Mouse (Mus musculus) hindbrain, embryonic 15.5 days (tissue): ENCODE results near the gene Onecut3. TPM values are rescaled to one million over a fixed set of nuclear protein-coding genes. Genes with fewer than 3 reads are reported as not detected.

Experiments
- ATAC-seq: fragments of 200-750 bp; cut with Nextera tagmentation; 2 replicates; pipeline ENCODE4 v1.8.0; 2017; ENCODE audit warnings: low read depth, moderate number of reproducible peaks, moderate TSS enrichment; ENCODE audit not compliant: low FRiP score
- H3K27ac ChIP-seq: fragments of 300-500 bp; sonication (generic); replicated peaks from 2 replicates; pipeline ENCODE4 v1.5.1; 2015; ENCODE audit warnings: mild to moderate bottlenecking, inconsistent platforms
- H3K27me3 ChIP-seq: fragments of 300-500 bp; sonication (generic); 2 replicates; pipeline ENCODE4 v1.6.1; 2015; ENCODE audit warnings: control low read depth, inconsistent platforms
- H3K36me3 ChIP-seq: fragments of 300-500 bp; sonication (generic); 2 replicates; pipeline ENCODE4 v1.6.1; 2015; ENCODE audit warnings: control low read depth, inconsistent platforms
- H3K4me1 ChIP-seq: fragments of 300-500 bp; sonication (generic); replicated peaks from 2 replicates; pipeline ENCODE4 v1.6.1; 2015; ENCODE audit warnings: control low read depth, inconsistent platforms
- H3K4me2 ChIP-seq: fragments of 300-500 bp; sonication (generic); 2 replicates; pipeline ENCODE4 v1.6.1; 2015; ENCODE audit warnings: moderate library complexity, mild to moderate bottlenecking, inconsistent platforms
- H3K4me3 ChIP-seq: fragments of 300-500 bp; sonication (generic); 2 replicates; pipeline ENCODE4 v1.5.1; 2015; ENCODE audit warnings: mild to moderate bottlenecking, inconsistent platforms
- H3K9ac ChIP-seq: fragments of 300-500 bp; sonication (generic); 2 replicates; pipeline ENCODE4 v1.6.1; 2015; ENCODE audit warnings: inconsistent platforms
- H3K9me3 ChIP-seq: fragments of 300-500 bp; sonication (generic); 2 replicates; pipeline ENCODE4 v1.6.1; 2016; ENCODE audit warnings: control low read depth, inconsistent platforms
- WGBS: fragments of 180-500 bp; shearing (Covaris S2); methylation state at CpG from one replicate; pipeline ENCODE4 v1.1.7; 2015; 5-methylcytosine and 5-hydroxymethylcytosine counted together
- polyA plus RNA-seq: library from polyadenylated mRNA; unstranded; fragments of >200 nt; fragmentation: Nextera tagmentation; extraction: Ambion mirVana; gene quantifications from 2 replicates; pipeline ENCODE4 v1.2.1, GENCODE M21; 2015

The Onecut3 gene
- polyA plus RNA-seq, 1 experiment from 2014 or later: 1.6 TPM

- H3K27ac ChIP-seq: no peak overlapping the region
- ATAC-seq: no peak
- 90% methylated on average over 7 of the region's 7 CpGs for WGBS
- no peaks in the 10 kb centered on the region for H3K9me3 ChIP-seq
- H3K4me3 ChIP-seq: 0 out of 2 replicates have a peak overlapping the region, but pooled peaks have one; percentile 80
- no peaks in the 10 kb centered on the region for H3K36me3 ChIP-seq
- no peak overlapping the region for H3K9ac ChIP-seq
- no peaks in the 10 kb centered on the region for H3K27me3 ChIP-seq
- H3K4me2 ChIP-seq: no peak overlapping the region
- H3K4me1 ChIP-seq: peaks cover 49% of the 10 kb centered on the region
Observed at GRCm38 (mm10) chr10:80559431-80559830, 64.8 kb downstream of the Onecut3 start.

GRCm38 (mm10) chr10:80560621-80561020 is 66.0 kb downstream of the Onecut3 start:
- no peaks in the 10 kb centered on the region for H3K36me3 ChIP-seq
- WGBS: 2% methylated on average over 13 of the region's 13 CpGs
- peak overlapping the region; percentile 79 for H3K4me2 ChIP-seq
- peak overlapping the region; percentile 80 for H3K4me3 ChIP-seq
- H3K9me3 ChIP-seq: no peaks in the 10 kb centered on the region
- H3K27me3 ChIP-seq: no peaks in the 10 kb centered on the region
- H3K4me1 ChIP-seq: peaks cover 49% of the 10 kb centered on the region
- no peak for ATAC-seq
- peak overlapping the region; percentile 87 for H3K9ac ChIP-seq
- H3K27ac ChIP-seq: peak overlapping the region; percentile 97

- under 1% methylated on average over 66 of the region's 72 CpGs for WGBS
Observed at GRCm38 (mm10) chr10:80561116-80561944, 66.7 kb downstream of the Onecut3 start, which contains the start of gene Rexo1. TSS of gene Rexo1 (minus strand) at chr10:80561560.

GRCm38 (mm10) chr10:80566375-80567092 is 71.9 kb downstream of the Onecut3 start:
- no peaks in the 10 kb centered on the region for H3K9me3 ChIP-seq
- peaks cover 7% of the 10 kb centered on the region; the same call in 1 of the 2 replicates for H3K36me3 ChIP-seq
- no peaks in the 10 kb centered on the region for H3K27me3 ChIP-seq
- peaks cover 46% of the 10 kb centered on the region for H3K4me1 ChIP-seq
- peak overlapping the region; percentile 10; the same call in 1 of the 2 replicates for H3K4me3 ChIP-seq
- peak; percentile 32 for ATAC-seq
- peak overlapping the region; percentile 60 for H3K27ac ChIP-seq
- H3K4me2 ChIP-seq: peak overlapping the region; percentile 42
- no peak overlapping the region for H3K9ac ChIP-seq
- WGBS: 11% methylated on average over 17 of the region's 17 CpGs

More at GRCm38 (mm10) chr10:80561116-80561944, 66.7 kb downstream of the Onecut3 start, which contains the start of gene Rexo1:
- Histone ChIP-seq H3K9me3 (no peaks in the 10 kb centered on the region), H3K27ac (peak within 1 kb of the TSS; percentile 97), H3K36me3 (no peaks in the 10 kb centered on the region), H3K4me2 (peak within 1 kb of the TSS; percentile 79), H3K4me3 (peak within 1 kb of the TSS; percentile 80), H3K27me3 (no peaks in the 10 kb centered on the region), H3K9ac (peak within 1 kb of the TSS; percentile 87), H3K4me1 (peaks cover 53% of the 10 kb centered on the region)
- ATAC-seq: peak; percentile 83

Other genes with a start within 250 kb of the Onecut3 start
- gene Ndufs7, start 245.7 kb upstream of the Onecut3 start, polyA plus RNA-seq: 311 and 321 TPM in 2 replicates
- gene Gamt, start 233.8 kb upstream of the Onecut3 start, polyA plus RNA-seq: 24.6 and 28.1 TPM in 2 replicates
- 46.9 and 51.3 TPM in 2 replicates for gene Dazap1, start 233.3 kb upstream of the Onecut3 start, polyA plus RNA-seq
- gene Rps15, start 202.4 kb upstream of the Onecut3 start, polyA plus RNA-seq: 551 and 587 TPM in 2 replicates
- 175 and 181 TPM in 2 replicates for gene Apc2, start 198.9 kb upstream of the Onecut3 start, polyA plus RNA-seq
- gene 2310011J03Rik, start 174.3 kb upstream of the Onecut3 start, polyA plus RNA-seq: 29.8 and 30.1 TPM in 2 replicates
- gene Pcsk4, start 165.3 kb upstream of the Onecut3 start, polyA plus RNA-seq: 6.1 and 6.7 TPM in 2 replicates
- gene Reep6, start 164.9 kb upstream of the Onecut3 start, polyA plus RNA-seq: 5.7 and 7.1 TPM in 2 replicates
- gene Adamtsl5, start 146.4 kb upstream of the Onecut3 start, polyA plus RNA-seq: 0.76 and 1.2 TPM in 2 replicates
- 6.1 and 6.4 TPM in 2 replicates for gene Plk5, start 138.4 kb upstream of the Onecut3 start, polyA plus RNA-seq
- gene Mex3d, start 107.2 kb upstream of the Onecut3 start, polyA plus RNA-seq: 18.9 and 19.2 TPM in 2 replicates
- gene Mbd3, start 95.3 kb upstream of the Onecut3 start, polyA plus RNA-seq: 213 and 229 TPM in 2 replicates
- 711 and 737 TPM in 2 replicates for gene Uqcr11, start 88.0 kb upstream of the Onecut3 start, polyA plus RNA-seq
- 52.5 and 54.7 TPM in 2 replicates for gene Tcf3, start 61.2 kb upstream of the Onecut3 start, polyA plus RNA-seq
- gene Atp8b3, start 44.3 kb downstream of the Onecut3 start, polyA plus RNA-seq: 1.2 and 1.5 TPM in 2 replicates
- 30.0 and 33.7 TPM in 2 replicates for gene Rexo1, start 66.7 kb downstream of the Onecut3 start, polyA plus RNA-seq
- gene Klf16, start 82.5 kb downstream of the Onecut3 start, polyA plus RNA-seq: 6.3 and 6.7 TPM in 2 replicates
- 134 and 159 TPM in 2 replicates for gene Abhd17a, start 95.5 kb downstream of the Onecut3 start, polyA plus RNA-seq
- 64.2 and 71.6 TPM in 2 replicates for gene Scamp4, start 108.0 kb downstream of the Onecut3 start, polyA plus RNA-seq
- gene Adat3, start 108.0 kb downstream of the Onecut3 start, polyA plus RNA-seq: 4.8 and 5.4 TPM in 2 replicates
- 3.4 and 4.1 TPM in 2 replicates for gene Gm49322, start 111.2 kb downstream of the Onecut3 start, polyA plus RNA-seq
- 109 and 127 TPM in 2 replicates for gene Csnk1g2, start 128.0 kb downstream of the Onecut3 start, polyA plus RNA-seq
- gene Btbd2, start 162.2 kb downstream of the Onecut3 start, polyA plus RNA-seq: 83.6 and 93.2 TPM in 2 replicates
- 56.7 and 61.0 TPM in 2 replicates for gene Mknk2, start 183.3 kb downstream of the Onecut3 start, polyA plus RNA-seq
- gene Mob3a, start 207.1 kb downstream of the Onecut3 start, polyA plus RNA-seq: 57.5 and 60.2 TPM in 2 replicates
- gene Izumo4, start 207.3 kb downstream of the Onecut3 start, polyA plus RNA-seq: 39.2 and 46.1 TPM in 2 replicates
- 109 and 120 TPM in 2 replicates for gene Ap3d1, start 247.4 kb downstream of the Onecut3 start, polyA plus RNA-seq